Mouse (Mus musculus) left cerebral cortex, postnatal 14 days (tissue): ENCODE data around the gene 1700019D03Rik. TPM values are rescaled to one million over a fixed set of nuclear protein-coding genes. Genes with fewer than 3 reads are reported as not detected.
A peak's percentile ranks its signal among the peaks of the same experiment; 100 is the strongest.
"Not testable (repeated sequence)": the region's sequence is repeated elsewhere in the genome, so short reads cannot be mapped to it uniquely, and the experiment has no call there.

Source experiments
- DNase-seq, 2 experiments: peaks; one replicate each; pipeline ENCODE4 v3.0.0; 2021 to 2022; ENCODE audit warnings: low spot score in 2 of 2, mixed read lengths in 1 of 2
- intact Hi-C: fragments of 180-260 bp; cut with DNase I; formaldehyde crosslinking; loops from one replicate; pipeline ENCODE4 v1.15.1; 2025
- total RNA-seq, 2 experiments: library from RNA; stranded (reverse); gene quantifications; 2 replicates each; pipeline ENCODE4 v1.2.3; 2021

Gene 1700019D03Rik
- total RNA-seq, 2 experiments from 2014 or later: 15.6 to 19.1 TPM

- intact Hi-C loops: no loop called here
- DNase-seq: peak in 1 of 2 experiments; percentile 23
These were observed 59.8 kb downstream of the 1700019D03Rik start for GRCm38 (mm10) chr1:52960191-52960590.

GRCm38 (mm10) chr1:52956746-52957145 lies 63.2 kb downstream of the 1700019D03Rik start:
- no peak for DNase-seq
- intact Hi-C loops: loop anchor here (10.0 kb wide), 3 partner anchors 78 to 318 kb away; no protein-coding TSS in a partner anchor

- peak; percentile 49 to 71 for DNase-seq
- intact Hi-C loops: loop anchor here (10.0 kb wide), 3 partner anchors 80 to 320 kb away; no protein-coding TSS in a partner anchor
These were observed 64.9 kb downstream of the 1700019D03Rik start for GRCm38 (mm10) chr1:52955102-52955501.

GRCm38 (mm10) chr1:52954456-52954855 lies 65.5 kb downstream of the 1700019D03Rik start:
- intact Hi-C loops: loop anchor here (10.0 kb wide), 3 partner anchors 80 to 320 kb away; no protein-coding TSS in a partner anchor
- DNase-seq: no peak

GRCm38 (mm10) chr1:52953548-52953947 lies 66.4 kb downstream of the 1700019D03Rik start:
- intact Hi-C loops: loop anchor here (10.0 kb wide), 3 partner anchors 81 to 321 kb away; no protein-coding TSS in a partner anchor
- DNase-seq: no peak

- no peak for DNase-seq
- intact Hi-C loops: loop anchor here (10.0 kb wide), 3 partner anchors 82 to 322 kb away; no protein-coding TSS in a partner anchor
These were observed 67.2 kb downstream of the 1700019D03Rik start for GRCm38 (mm10) chr1:52952551-52953397.

GRCm38 (mm10) chr1:52952143-52952542 lies 67.8 kb downstream of the 1700019D03Rik start:
- peak; percentile 34 to 54 for DNase-seq
- intact Hi-C loops: loop anchor here (10.0 kb wide), 3 partner anchors 83 to 323 kb away; no protein-coding TSS in a partner anchor

GRCm38 (mm10) chr1:52951146-52951868 lies 68.7 kb downstream of the 1700019D03Rik start:
- DNase-seq: no peak
- intact Hi-C loops: loop anchor here (10.0 kb wide), 3 partner anchors 83 to 323 kb away; no protein-coding TSS in a partner anchor

GRCm38 (mm10) chr1:52947895-52948294 lies 72.1 kb downstream of the 1700019D03Rik start:
- DNase-seq: no peak
- intact Hi-C loops: no loop called here

- intact Hi-C loops: no loop called here
- no peak for DNase-seq
These were observed 81.0 kb downstream of the 1700019D03Rik start for GRCm38 (mm10) chr1:52939021-52939420.

GRCm38 (mm10) chr1:52934494-52934893 lies 85.5 kb downstream of the 1700019D03Rik start:
- no peak for DNase-seq
- intact Hi-C loops: no loop called here

- intact Hi-C loops, DNase-seq: not testable (repeated sequence)
These were observed 95.5 kb downstream of the 1700019D03Rik start for GRCm38 (mm10) chr1:52924482-52924881.

GRCm38 (mm10) chr1:52918897-52919296 lies 101.1 kb downstream of the 1700019D03Rik start:
- intact Hi-C loops, DNase-seq: not testable (repeated sequence)

- intact Hi-C loops: no loop called here
- no peak for DNase-seq
These were observed 103.3 kb downstream of the 1700019D03Rik start for GRCm38 (mm10) chr1:52916655-52917054.

GRCm38 (mm10) chr1:52909783-52910182 lies 110.2 kb downstream of the 1700019D03Rik start:
- intact Hi-C loops: no loop called here
- DNase-seq: no peak

- DNase-seq: no peak
- intact Hi-C loops: no loop called here
These were observed 135.8 kb downstream of the 1700019D03Rik start for GRCm38 (mm10) chr1:52884208-52884607.
